Mouse (Mus musculus): ENCODE measurements around the gene Haus3. TPM values are rescaled to one million over a fixed set of nuclear protein-coding genes. Genes with fewer than 3 reads are reported as not detected.
A peak's percentile ranks its signal among the peaks of the same experiment; 100 is the strongest.

Gene Haus3
- polyA plus RNA-seq, 1 experiment from 2014 or later, result 40.7 TPM

DNA sequence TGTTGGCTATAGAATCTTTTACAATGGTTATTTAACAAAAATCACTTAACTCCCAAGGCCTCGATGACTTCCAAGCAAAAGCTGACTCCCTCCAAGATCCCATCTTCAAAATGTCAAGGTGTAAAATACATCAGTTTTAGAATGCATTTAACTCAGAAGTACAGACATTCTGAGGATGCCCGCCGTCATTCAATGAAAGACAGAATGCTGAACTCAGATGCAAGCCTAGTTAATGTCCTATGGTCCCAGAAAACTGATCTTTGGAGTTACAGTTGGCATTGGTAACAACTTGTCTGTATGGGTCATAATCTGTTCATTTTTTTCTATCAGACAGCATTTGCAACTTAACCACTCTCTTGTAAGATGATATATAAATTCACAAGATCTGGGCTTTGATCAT is 627 bp upstream of the Haus3 start:
- Histone ChIP-seq H3K4me1 (replicated peaks; ENCODE audit: control insufficient read depth, insufficient read depth, low read length) (peaks cover 10% of the 10 kb centered on the region), H3K9me3 (ENCODE audit: control insufficient read depth, low read length) (no peaks in the 10 kb centered on the region), H3K27me3 (ENCODE audit: control insufficient read depth, insufficient read depth, low read depth, low read length) (no peaks in the 10 kb centered on the region), H3K4me3 (ENCODE audit: low read length) (peak overlapping the region; percentile 87), H3K27ac (ENCODE audit: low read length) (peak overlapping the region; percentile 96), H3K4me2 (ENCODE audit: low read depth, low read length) (peak overlapping the region; percentile 68), H3K9ac (ENCODE audit: low read length) (peak overlapping the region; percentile 66), H3K36me3 (ENCODE audit: control insufficient read depth, insufficient read depth, low read length) (peaks cover 17% of the 10 kb centered on the region)
- no peak for ATAC-seq (ENCODE audit: low read depth)
- 81% methylated on average over 3 of the region's 3 CpGs for WGBS

DNA sequence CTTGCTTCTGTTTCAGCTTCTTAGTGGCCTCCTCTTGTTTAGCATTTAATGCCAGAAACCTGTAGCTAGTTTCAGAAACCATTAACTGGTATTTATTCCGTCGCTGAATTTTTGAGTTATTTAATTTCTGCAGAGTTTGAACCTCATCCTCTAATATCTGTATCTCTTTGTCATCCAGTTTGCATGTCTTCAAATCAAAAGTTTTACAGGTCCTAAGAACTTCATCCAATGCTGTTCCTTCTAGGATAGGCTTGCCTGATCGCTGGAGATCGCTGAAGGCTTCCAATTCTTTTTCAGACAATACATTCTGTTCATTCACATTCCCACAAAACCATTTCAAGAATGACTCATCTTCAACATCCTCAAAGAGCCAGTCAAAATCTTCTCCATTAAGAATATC is 1.5 kb downstream of the Haus3 start:
- Histone ChIP-seq H3K27ac (ENCODE audit: low read length) (no peak overlapping the region), H3K9ac (ENCODE audit: low read length) (no peak overlapping the region), H3K27me3 (ENCODE audit: control insufficient read depth, insufficient read depth, low read depth, low read length) (no peaks in the 10 kb centered on the region), H3K4me3 (ENCODE audit: low read length) (no peak overlapping the region), H3K4me2 (ENCODE audit: low read depth, low read length) (peak overlapping the region; percentile 32; the same call in 1 of the 2 replicates), H3K4me1 (replicated peaks; ENCODE audit: control insufficient read depth, insufficient read depth, low read length) (peaks cover 10% of the 10 kb centered on the region), H3K9me3 (ENCODE audit: control insufficient read depth, low read length) (no peaks in the 10 kb centered on the region), H3K36me3 (ENCODE audit: control insufficient read depth, insufficient read depth, low read length) (peaks cover 3% of the 10 kb centered on the region; the same call in 1 of the 2 replicates)
- WGBS, result 79% methylated on average over 4 of the region's 4 CpGs
- no peak for ATAC-seq (ENCODE audit: low read depth)

DNA sequence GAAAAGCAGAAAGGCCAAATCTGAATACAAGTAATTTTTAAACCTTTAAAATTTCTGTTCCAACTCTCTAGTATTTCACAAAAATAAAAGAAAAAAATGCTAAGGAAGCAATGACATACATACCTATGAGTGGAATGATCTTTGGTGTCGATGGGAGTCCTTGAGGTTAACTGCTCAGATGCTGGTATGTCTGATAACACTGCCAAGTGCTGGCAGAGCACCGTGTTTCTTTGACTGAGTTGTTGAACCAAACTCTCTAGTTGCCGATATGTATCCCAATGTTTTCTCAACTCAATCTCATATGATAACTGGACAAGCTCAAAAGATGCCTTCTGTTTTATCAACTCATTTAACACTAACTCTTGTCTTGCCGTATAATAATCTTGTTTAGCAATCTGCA is 3.5 kb downstream of the Haus3 start:
- Histone ChIP-seq H3K4me3 (ENCODE audit: low read length) (0 out of 2 replicates have a peak overlapping the region, but pooled peaks have one; percentile 5), H3K4me2 (ENCODE audit: low read depth, low read length) (peak overlapping the region; percentile 32), H3K9ac (ENCODE audit: low read length) (0 out of 2 replicates have a peak overlapping the region, but pooled peaks have one; percentile 24), H3K4me1 (replicated peaks; ENCODE audit: control insufficient read depth, insufficient read depth, low read length) (peaks cover 10% of the 10 kb centered on the region), H3K27me3 (ENCODE audit: control insufficient read depth, insufficient read depth, low read depth, low read length) (no peaks in the 10 kb centered on the region), H3K9me3 (ENCODE audit: control insufficient read depth, low read length) (no peaks in the 10 kb centered on the region), H3K27ac (ENCODE audit: low read length) (no peak overlapping the region), H3K36me3 (ENCODE audit: control insufficient read depth, insufficient read depth, low read length) (0 out of 2 replicates have a peak, but pooled peaks cover 3% of the 10 kb centered on the region)
- 42% methylated on average over 4 of the region's 4 CpGs for WGBS
- no peak for ATAC-seq (ENCODE audit: low read depth)

DNA sequence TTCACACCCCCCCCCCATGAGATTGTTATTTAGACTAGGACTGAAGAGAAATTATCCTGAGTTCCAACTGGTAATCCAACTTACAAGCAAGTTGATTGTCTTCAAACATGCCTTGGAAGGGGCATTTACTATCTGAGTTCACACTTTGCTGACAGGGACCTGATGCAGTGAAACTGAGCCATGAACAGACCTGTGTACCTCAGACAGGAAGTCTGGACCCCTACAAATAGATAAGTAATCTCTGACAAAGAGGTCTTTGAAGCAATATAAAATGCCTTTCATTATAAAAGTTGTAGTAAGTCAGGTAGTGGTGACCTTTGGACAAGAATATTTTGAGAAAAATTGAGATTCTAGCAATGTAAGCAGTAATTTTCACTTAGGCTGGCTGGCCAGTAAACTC is 20.9 kb downstream of the Haus3 start:
- no peak overlapping the region for H3K4me2 ChIP-seq (ENCODE audit: low read depth, low read length)
- no peak for ATAC-seq (ENCODE audit: low read depth)
- H3K27ac ChIP-seq (ENCODE audit: low read length), result no peak overlapping the region
- H3K9ac ChIP-seq (ENCODE audit: low read length), result no peak overlapping the region
- H3K4me3 ChIP-seq (ENCODE audit: low read length), result no peak overlapping the region
- peaks cover 2% of the 10 kb centered on the region; the same call in 1 of the 2 replicates for H3K36me3 ChIP-seq (ENCODE audit: control insufficient read depth, insufficient read depth, low read length)
- H3K4me1 ChIP-seq (replicated peaks; ENCODE audit: control insufficient read depth, insufficient read depth, low read length), result no peaks in the 10 kb centered on the region
- no peaks in the 10 kb centered on the region for H3K27me3 ChIP-seq (ENCODE audit: control insufficient read depth, insufficient read depth, low read depth, low read length)
- H3K9me3 ChIP-seq (ENCODE audit: control insufficient read depth, low read length), result no peaks in the 10 kb centered on the region

DNA sequence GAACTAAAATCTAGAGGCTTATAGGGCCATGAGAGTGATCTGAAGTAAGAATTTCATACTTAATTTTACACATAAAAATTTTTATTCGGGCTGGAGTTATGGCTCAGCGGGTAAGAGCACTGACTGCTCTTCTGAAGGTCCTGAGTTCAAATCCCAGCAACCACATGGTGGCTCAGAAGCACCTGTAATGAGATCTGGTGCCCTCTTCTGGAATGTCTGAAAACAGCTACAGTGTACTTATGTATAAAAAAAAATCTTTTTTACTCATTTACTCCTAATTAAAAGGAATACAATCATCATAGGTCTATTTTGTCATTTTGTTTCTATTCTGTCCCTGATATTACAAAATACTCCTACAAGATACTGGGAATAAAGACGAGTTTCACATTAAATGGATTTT is 21.8 kb downstream of the Haus3 start:
- WGBS, result 96% methylated on average over 3 of the region's 3 CpGs
- no peaks in the 10 kb centered on the region for H3K27me3 ChIP-seq (ENCODE audit: control insufficient read depth, insufficient read depth, low read depth, low read length)
- H3K9ac ChIP-seq (ENCODE audit: low read length), result no peak overlapping the region
- no peaks in the 10 kb centered on the region for H3K4me1 ChIP-seq (replicated peaks; ENCODE audit: control insufficient read depth, insufficient read depth, low read length)
- no peak overlapping the region for H3K4me3 ChIP-seq (ENCODE audit: low read length)
- H3K36me3 ChIP-seq (ENCODE audit: control insufficient read depth, insufficient read depth, low read length), result no peaks in the 10 kb centered on the region
- no peak for ATAC-seq (ENCODE audit: low read depth)
- H3K4me2 ChIP-seq (ENCODE audit: low read depth, low read length), result no peak overlapping the region
- H3K9me3 ChIP-seq (ENCODE audit: control insufficient read depth, low read length), result no peaks in the 10 kb centered on the region
- no peak overlapping the region for H3K27ac ChIP-seq (ENCODE audit: low read length)

DNA sequence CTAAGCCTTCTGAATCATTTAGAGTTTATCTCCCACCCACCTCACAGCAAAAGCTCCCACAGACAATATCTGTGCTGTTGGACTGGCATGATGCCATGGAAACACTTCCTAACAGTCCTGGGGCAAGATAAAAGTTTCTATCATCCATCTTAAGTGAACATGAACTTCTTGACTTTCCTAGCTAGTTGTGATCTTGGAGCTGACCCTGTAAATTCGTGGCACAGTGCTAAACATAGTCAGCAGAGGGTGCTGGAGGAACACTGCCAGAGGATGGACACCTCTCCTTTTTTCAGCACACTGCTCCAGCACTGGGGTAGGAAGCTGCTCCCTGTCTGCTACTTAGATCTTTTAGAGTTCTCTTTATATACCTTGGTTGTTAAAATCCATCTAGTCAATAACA is 29.6 kb downstream of the Haus3 start:
- H3K36me3 ChIP-seq (ENCODE audit: control insufficient read depth, insufficient read depth, low read length), result no peaks in the 10 kb centered on the region
- no peaks in the 10 kb centered on the region for H3K9me3 ChIP-seq (ENCODE audit: control insufficient read depth, low read length)
- H3K27me3 ChIP-seq (ENCODE audit: control insufficient read depth, insufficient read depth, low read depth, low read length), result no peaks in the 10 kb centered on the region
- H3K4me2 ChIP-seq (ENCODE audit: low read depth, low read length), result no peak overlapping the region
- no peak overlapping the region for H3K4me3 ChIP-seq (ENCODE audit: low read length)
- 7% methylated on average over 1 of the region's 1 CpGs for WGBS
- no peak overlapping the region for H3K27ac ChIP-seq (ENCODE audit: low read length)
- H3K9ac ChIP-seq (ENCODE audit: low read length), result no peak overlapping the region
- H3K4me1 ChIP-seq (replicated peaks; ENCODE audit: control insufficient read depth, insufficient read depth, low read length), result no peaks in the 10 kb centered on the region
- ATAC-seq (ENCODE audit: low read depth), result no peak

DNA sequence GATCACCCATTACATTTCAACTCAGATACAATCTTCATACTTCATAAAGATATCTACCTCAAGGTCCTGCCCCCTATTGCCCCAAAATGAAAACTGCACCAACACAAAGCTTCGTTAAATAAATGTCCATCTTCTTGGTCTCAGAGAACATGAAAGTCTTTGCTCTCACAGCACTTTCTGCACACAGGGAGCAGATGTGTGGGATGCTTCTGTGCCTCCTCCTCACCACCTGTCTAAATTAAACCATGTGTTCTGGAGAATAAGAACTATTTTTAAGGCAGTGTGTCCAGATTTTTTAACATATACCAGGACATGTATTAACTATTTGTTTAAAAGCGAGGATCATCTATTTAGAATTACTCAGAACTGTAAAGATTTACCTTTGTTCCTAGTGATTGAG is 36.6 kb downstream of the Haus3 start:
- H3K27ac ChIP-seq (ENCODE audit: low read length), result no peak overlapping the region
- H3K27me3 ChIP-seq (ENCODE audit: control insufficient read depth, insufficient read depth, low read depth, low read length), result no peaks in the 10 kb centered on the region
- WGBS, result 65% methylated on average over 2 of the region's 2 CpGs
- H3K36me3 ChIP-seq (ENCODE audit: control insufficient read depth, insufficient read depth, low read length), result no peaks in the 10 kb centered on the region
- no peaks in the 10 kb centered on the region for H3K4me1 ChIP-seq (replicated peaks; ENCODE audit: control insufficient read depth, insufficient read depth, low read length)
- H3K4me3 ChIP-seq (ENCODE audit: low read length), result no peak overlapping the region
- no peaks in the 10 kb centered on the region for H3K9me3 ChIP-seq (ENCODE audit: control insufficient read depth, low read length)
- H3K9ac ChIP-seq (ENCODE audit: low read length), result no peak overlapping the region
- no peak overlapping the region for H3K4me2 ChIP-seq (ENCODE audit: low read depth, low read length)
- ATAC-seq (ENCODE audit: low read depth), result no peak

DNA sequence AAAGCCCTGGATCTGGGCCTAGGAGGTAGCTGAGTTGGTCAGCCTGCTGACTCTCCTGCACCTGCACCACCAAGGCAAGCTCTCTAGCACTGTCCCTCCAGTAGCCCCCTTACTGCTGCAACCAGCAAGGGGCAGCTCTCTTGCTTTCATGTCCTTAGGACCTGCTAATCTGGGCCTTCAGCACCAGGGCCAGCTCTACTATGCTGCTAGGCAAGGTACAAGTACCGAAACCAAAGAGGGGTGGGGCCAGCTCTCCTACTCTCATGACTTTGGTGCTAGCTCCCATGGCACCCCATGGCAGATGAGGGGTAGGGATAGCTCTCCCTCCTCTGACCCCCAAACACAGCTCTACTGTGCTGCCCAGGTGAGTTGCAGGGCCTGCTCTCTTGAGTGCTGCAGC is 45.2 kb downstream of the Haus3 start:
- no peaks in the 10 kb centered on the region for H3K4me1 ChIP-seq (replicated peaks; ENCODE audit: control insufficient read depth, insufficient read depth, low read length)
- no peaks in the 10 kb centered on the region for H3K27me3 ChIP-seq (ENCODE audit: control insufficient read depth, insufficient read depth, low read depth, low read length)
- no peak for ATAC-seq (ENCODE audit: low read depth)
- WGBS, result 6% methylated on average over 1 of the region's 1 CpGs
- no peak overlapping the region for H3K4me2 ChIP-seq (ENCODE audit: low read depth, low read length)
- no peaks in the 10 kb centered on the region for H3K36me3 ChIP-seq (ENCODE audit: control insufficient read depth, insufficient read depth, low read length)
- H3K27ac ChIP-seq (ENCODE audit: low read length), result no peak overlapping the region
- H3K9me3 ChIP-seq (ENCODE audit: control insufficient read depth, low read length), result no peaks in the 10 kb centered on the region
- no peak overlapping the region for H3K9ac ChIP-seq (ENCODE audit: low read length)
- no peak overlapping the region for H3K4me3 ChIP-seq (ENCODE audit: low read length)

DNA sequence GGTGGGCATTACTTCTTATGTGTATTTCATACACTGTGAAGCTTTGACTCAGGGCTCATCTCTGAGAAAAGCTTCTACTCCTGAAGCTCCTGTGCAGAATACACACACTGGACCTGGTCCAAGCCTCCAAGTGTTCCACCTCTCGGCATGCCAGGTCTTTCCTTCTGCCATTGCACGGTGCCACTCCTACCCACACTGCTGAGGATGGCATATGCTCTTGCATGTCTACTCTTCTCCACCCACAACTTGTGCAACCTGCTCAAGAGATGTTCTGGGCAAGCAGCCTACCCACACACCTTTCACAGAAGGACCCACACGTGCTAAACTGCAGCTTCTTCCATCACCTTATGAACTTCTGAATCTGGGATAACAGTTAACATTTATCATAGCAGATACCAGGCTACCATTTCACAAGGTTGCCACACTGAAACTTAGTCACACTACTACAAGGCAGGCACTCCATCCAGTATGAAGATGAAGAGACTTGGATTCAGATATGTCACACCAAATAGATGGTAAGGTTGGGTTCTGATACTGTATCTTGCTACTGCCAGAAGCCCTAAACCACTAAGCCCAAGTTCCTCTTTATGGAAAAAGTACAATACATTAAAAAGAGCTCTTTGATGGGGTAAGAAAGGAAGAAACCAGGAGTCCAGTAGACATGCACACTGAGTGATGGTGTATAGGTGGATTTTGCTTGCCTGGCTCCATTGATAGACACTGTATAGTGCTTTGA is 50.0 kb downstream of the Haus3 start:
- no peaks in the 10 kb centered on the region for H3K36me3 ChIP-seq (ENCODE audit: control insufficient read depth, insufficient read depth, low read length)
- H3K4me1 ChIP-seq (replicated peaks; ENCODE audit: control insufficient read depth, insufficient read depth, low read length), result no peaks in the 10 kb centered on the region
- ATAC-seq (ENCODE audit: low read depth), result no peak
- 77% methylated on average over 3 of the region's 3 CpGs for WGBS
- H3K27ac ChIP-seq (ENCODE audit: low read length), result no peak overlapping the region
- H3K4me3 ChIP-seq (ENCODE audit: low read length), result no peak overlapping the region
- H3K27me3 ChIP-seq (ENCODE audit: control insufficient read depth, insufficient read depth, low read depth, low read length), result no peaks in the 10 kb centered on the region
- H3K9ac ChIP-seq (ENCODE audit: low read length), result no peak overlapping the region
- H3K9me3 ChIP-seq (ENCODE audit: control insufficient read depth, low read length), result no peaks in the 10 kb centered on the region
- H3K4me2 ChIP-seq (ENCODE audit: low read depth, low read length), result no peak overlapping the region
